In the genomic region with DNA sequence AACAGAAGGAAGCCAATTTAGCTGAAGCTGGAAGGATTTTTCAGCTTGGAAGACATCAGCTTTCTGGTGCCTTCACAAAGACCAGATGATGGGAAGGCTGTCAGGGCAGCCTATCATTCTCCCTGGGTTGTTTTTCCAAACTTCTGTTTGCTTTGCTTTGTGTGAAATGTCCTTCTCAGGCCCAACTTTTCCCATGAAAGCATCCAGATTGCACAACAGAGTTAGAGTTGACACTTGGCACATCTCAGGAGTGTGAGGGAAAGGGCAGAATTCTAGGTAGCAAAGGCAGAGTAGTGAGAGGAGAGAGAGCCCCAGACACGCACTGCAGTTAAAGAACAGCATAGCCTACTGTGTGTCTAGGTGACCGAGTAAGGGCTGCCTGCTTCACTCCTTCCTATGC, we compare ENCODE assay signal across 21 mouse cellular contexts.
A peak's percentile ranks its signal among the peaks of the same experiment; 100 is the strongest.
DNase-seq lines count a peak whose midpoint lies in the region; ATAC-seq and TF ChIP-seq lines count a peak whose summit lies in the region.
"Had no signal": no experiment of that assay in that cellular context is flagged by ENCODE, and none has a peak within 500 bp of the region (broad histone marks: within the 10 kb centered on the region; RNA-seq: fewer than 3 reads in every experiment).

No protein-coding gene starts in this region.

- TF ChIP-seq EP300 in lung, postnatal 0 days (IDR thresholded peaks at IDR 0.05): no peak

- 87% methylated on average over 2 of the region's 2 CpGs for WGBS in forebrain, embryonic 15.5 days
- 93% methylated on average over 2 of the region's 2 CpGs for WGBS in forebrain, embryonic 10.5 days
- 82% methylated on average over 2 of the region's 2 CpGs for WGBS in heart, embryonic 12.5 days
- 66% methylated on average over 2 of the region's 2 CpGs for WGBS in lung, postnatal 0 days

- no peak overlapping the region for H3K4me2 ChIP-seq in forebrain, embryonic 15.5 days (replicated peaks)
- H3K4me2 ChIP-seq in heart, embryonic 12.5 days: no peak overlapping the region
- no peak overlapping the region for H3K4me2 ChIP-seq in lung, postnatal 0 days (replicated peaks; ENCODE audit: low read depth, low read length)
- H3K4me2 ChIP-seq: heart, embryonic 15.5 days; hindbrain, embryonic 15.5 days; intestine, embryonic 15.5 days; midbrain, embryonic 13.5 days had no signal

- ATAC-seq in forebrain, embryonic 15.5 days (replicated peaks): no peak
- no peak for ATAC-seq in heart, embryonic 12.5 days (ENCODE audit: insufficient number of reproducible peaks, low FRiP score)
- no peak for ATAC-seq in lung, postnatal 0 days
- ATAC-seq: intestine, embryonic 15.5 days; midbrain, embryonic 13.5 days had no signal

- TF ChIP-seq CTCF in lung, postnatal 0 days (IDR thresholded peaks at IDR 0.05): no peak

- H3K36me3 ChIP-seq in forebrain, embryonic 15.5 days: no peaks in the 10 kb centered on the region
- no peaks in the 10 kb centered on the region for H3K36me3 ChIP-seq in forebrain, embryonic 10.5 days (replicated peaks)
- no peaks in the 10 kb centered on the region for H3K36me3 ChIP-seq in heart, embryonic 12.5 days
- no peaks in the 10 kb centered on the region for H3K36me3 ChIP-seq in lung, postnatal 0 days (ENCODE audit: insufficient read depth, low read length)
- H3K36me3 ChIP-seq: embryonic facial prominence, embryonic 10.5 days; heart, embryonic 15.5 days; hindbrain, embryonic 15.5 days; intestine, embryonic 15.5 days; limb, embryonic 10.5 days; midbrain, embryonic 13.5 days had no signal

- H3K4me3 ChIP-seq in forebrain, embryonic 15.5 days: no peak overlapping the region
- no peak overlapping the region for H3K4me3 ChIP-seq in forebrain, embryonic 10.5 days
- no peak overlapping the region for H3K4me3 ChIP-seq in heart, embryonic 12.5 days
- H3K4me3 ChIP-seq in lung, postnatal 0 days (ENCODE audit: low read depth, low read length): no peak overlapping the region
- H3K4me3 ChIP-seq: embryonic facial prominence, embryonic 10.5 days; heart, embryonic 15.5 days; hindbrain, embryonic 15.5 days; intestine, embryonic 15.5 days; limb, embryonic 10.5 days; midbrain, embryonic 13.5 days had no signal

- no peaks in the 10 kb centered on the region for H3K27me3 ChIP-seq in forebrain, embryonic 15.5 days
- H3K27me3 ChIP-seq in forebrain, embryonic 10.5 days (ENCODE audit: poor library complexity, severe bottlenecking): no peaks in the 10 kb centered on the region
- H3K27me3 ChIP-seq in heart, embryonic 12.5 days (replicated peaks): no peaks in the 10 kb centered on the region
- H3K27me3 ChIP-seq in lung, postnatal 0 days (replicated peaks; ENCODE audit: insufficient read depth, low read length): no peaks in the 10 kb centered on the region
- H3K27me3 ChIP-seq: heart, embryonic 15.5 days; hindbrain, embryonic 15.5 days; intestine, embryonic 15.5 days; midbrain, embryonic 13.5 days had no signal

- peaks cover 8% of the 10 kb centered on the region; the same call in 1 of the 2 replicates for H3K4me1 ChIP-seq in forebrain, embryonic 15.5 days
- no peaks in the 10 kb centered on the region for H3K4me1 ChIP-seq in forebrain, embryonic 10.5 days
- H3K4me1 ChIP-seq in heart, embryonic 12.5 days (replicated peaks): no peaks in the 10 kb centered on the region; the same call in 1 of the 2 replicates
- H3K4me1 ChIP-seq in lung, postnatal 0 days (ENCODE audit: insufficient read depth, low read depth, low read length): no peaks in the 10 kb centered on the region
- H3K4me1 ChIP-seq: embryonic facial prominence, embryonic 10.5 days; hindbrain, embryonic 15.5 days; intestine, embryonic 15.5 days; limb, embryonic 10.5 days had no signal

- H3K9me3 ChIP-seq in forebrain, embryonic 15.5 days: no peaks in the 10 kb centered on the region
- H3K9me3 ChIP-seq in forebrain, embryonic 10.5 days: no peaks in the 10 kb centered on the region
- no peaks in the 10 kb centered on the region for H3K9me3 ChIP-seq in heart, embryonic 12.5 days (replicated peaks)
- no peaks in the 10 kb centered on the region for H3K9me3 ChIP-seq in lung, postnatal 0 days (ENCODE audit: low read length)
- H3K9me3 ChIP-seq: embryonic facial prominence, embryonic 10.5 days; heart, embryonic 15.5 days; hindbrain, embryonic 15.5 days; intestine, embryonic 15.5 days; limb, embryonic 10.5 days; midbrain, embryonic 13.5 days had no signal

- peak overlapping the region; percentile 56; the same call in 1 of the 2 replicates for H3K27ac ChIP-seq in forebrain, embryonic 15.5 days (replicated peaks)
- no peak overlapping the region for H3K27ac ChIP-seq in forebrain, embryonic 10.5 days
- no peak overlapping the region for H3K27ac ChIP-seq in heart, embryonic 12.5 days (ENCODE audit: poor library complexity, severe bottlenecking)
- no peak overlapping the region for H3K27ac ChIP-seq in lung, postnatal 0 days (ENCODE audit: low read length)
- H3K27ac ChIP-seq: embryonic facial prominence, embryonic 10.5 days; heart, embryonic 15.5 days; hindbrain, embryonic 15.5 days; intestine, embryonic 15.5 days; limb, embryonic 10.5 days; midbrain, embryonic 13.5 days had no signal

- DNase-seq in forebrain, embryonic 10.5 days (ENCODE audit: extremely low spot score, low spot score): no peak
- DNase-seq in heart, adult 18-20 months: peak; percentile 39 to 42
- peak; percentile 8 for DNase-seq in lung, postnatal 0 days (ENCODE audit: low spot score)
- no peak for DNase-seq in lung, postnatal 4 days
- no peak for DNase-seq in spleen, adult 12 weeks (ENCODE audit: low spot score)
- DNase-seq in cerebellum, postnatal 25 days: no peak
- DNase-seq: adrenal gland, postnatal 25 days; cerebellum, adult 11 months; cerebellum, adult 9-11 months; kidney, adult 8-10 months; kidney, postnatal 10 days; liver; spleen, adult 18-20 months had no signal

- H3K9ac ChIP-seq in forebrain, embryonic 15.5 days (replicated peaks): no peak overlapping the region
- no peak overlapping the region for H3K9ac ChIP-seq in heart, embryonic 12.5 days
- no peak overlapping the region for H3K9ac ChIP-seq in lung, postnatal 0 days (replicated peaks; ENCODE audit: low read depth)
- H3K9ac ChIP-seq: heart, embryonic 15.5 days; hindbrain, embryonic 15.5 days; intestine, embryonic 15.5 days; midbrain, embryonic 13.5 days had no signal

Comparison
In these comparisons a context has a peak if more than half of its experiments do, and no peak if none do; other contexts are left out.
1. DNase-seq: peak in heart, adult 18-20 months (2 of 2) and lung, postnatal 0 days (single experiment); none in forebrain, embryonic 10.5 days (single experiment), lung, postnatal 4 days (0 of 2), spleen, adult 12 weeks (single experiment) and cerebellum, postnatal 25 days (0 of 2).